Mouse (Mus musculus): Measurements from ENCODE around the gene Smtnl2.

Gene Smtnl2

DNA sequence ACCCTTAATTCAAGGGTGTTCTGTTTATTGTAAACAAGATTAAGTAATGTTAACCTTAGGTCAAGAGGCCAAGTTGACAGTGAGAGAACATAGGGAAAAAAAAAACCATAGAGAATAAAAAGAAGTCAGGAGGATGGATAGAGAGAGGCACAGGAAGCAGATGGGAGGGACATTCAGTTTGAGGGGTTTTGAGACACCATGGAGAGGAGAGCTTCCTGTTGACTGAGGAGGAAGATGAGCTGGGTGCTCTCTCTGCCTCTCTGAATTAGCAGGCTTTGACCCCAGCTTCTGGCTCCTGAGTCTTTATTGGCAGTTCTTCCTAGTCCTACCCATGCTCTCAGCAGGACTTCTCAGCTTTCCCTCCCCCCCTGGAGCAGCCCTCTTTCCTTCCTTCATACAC, 13.7 kb upstream of the Smtnl2 start:
- no peak for DNase-seq (ENCODE audit: low read depth)

DNA sequence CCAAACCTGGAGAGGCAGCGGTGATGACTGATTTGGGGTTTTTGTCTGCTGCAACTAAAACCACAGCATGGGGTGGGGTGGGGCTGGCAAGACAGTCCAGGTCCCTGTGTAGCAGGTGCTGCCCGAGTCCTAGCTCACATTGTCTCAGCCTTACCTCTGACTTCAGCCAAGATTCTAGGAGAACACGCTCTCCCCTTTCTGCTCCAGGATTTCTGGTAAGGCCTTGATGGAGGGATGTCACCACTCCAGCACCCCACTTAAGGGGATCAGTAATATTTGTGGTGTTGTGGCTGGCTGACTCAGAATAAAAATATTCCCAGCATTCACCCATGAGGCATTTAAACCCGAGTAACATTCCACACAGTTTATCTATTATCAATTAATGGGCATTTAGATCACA, 12.2 kb upstream of the Smtnl2 start:
- no peak for DNase-seq (ENCODE audit: low read depth)

DNA sequence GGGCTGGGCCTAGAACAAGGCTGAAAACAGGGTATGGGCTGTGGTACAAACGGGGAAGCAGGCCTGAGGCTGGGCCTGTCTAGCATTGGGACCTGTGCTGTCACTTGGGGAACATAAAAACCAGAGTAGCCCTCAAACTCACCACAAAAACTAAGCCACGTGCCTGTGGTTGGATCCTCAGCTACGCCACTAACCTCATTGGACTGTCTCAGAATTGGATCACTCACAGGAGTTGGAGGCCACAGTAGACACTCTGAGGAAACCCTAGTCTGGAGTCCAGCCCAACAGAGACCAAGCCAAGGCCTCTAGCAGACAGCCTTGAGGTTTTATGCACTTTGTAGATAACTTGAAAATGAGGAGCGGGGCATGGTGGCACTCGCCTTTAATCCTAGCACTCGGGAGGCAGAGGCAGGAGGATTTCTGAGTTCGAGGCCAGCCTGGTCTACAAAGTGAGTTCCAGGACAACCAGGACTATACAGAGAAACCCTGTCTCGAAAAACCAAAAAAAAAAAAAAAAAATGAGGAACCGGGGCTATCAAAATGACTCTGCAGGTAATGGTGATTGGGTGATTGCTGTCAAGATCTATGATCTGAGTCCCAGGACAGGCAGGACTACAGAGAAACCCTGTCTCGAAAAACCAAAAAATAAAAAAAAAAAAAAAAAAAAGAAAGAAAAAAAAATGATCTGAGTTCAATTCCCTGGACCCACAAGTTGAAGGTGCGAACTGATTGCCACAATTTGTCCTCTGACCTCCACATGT, 10.2 kb upstream of the Smtnl2 start:
- DNase-seq (ENCODE audit: low read depth) = no peak

DNA sequence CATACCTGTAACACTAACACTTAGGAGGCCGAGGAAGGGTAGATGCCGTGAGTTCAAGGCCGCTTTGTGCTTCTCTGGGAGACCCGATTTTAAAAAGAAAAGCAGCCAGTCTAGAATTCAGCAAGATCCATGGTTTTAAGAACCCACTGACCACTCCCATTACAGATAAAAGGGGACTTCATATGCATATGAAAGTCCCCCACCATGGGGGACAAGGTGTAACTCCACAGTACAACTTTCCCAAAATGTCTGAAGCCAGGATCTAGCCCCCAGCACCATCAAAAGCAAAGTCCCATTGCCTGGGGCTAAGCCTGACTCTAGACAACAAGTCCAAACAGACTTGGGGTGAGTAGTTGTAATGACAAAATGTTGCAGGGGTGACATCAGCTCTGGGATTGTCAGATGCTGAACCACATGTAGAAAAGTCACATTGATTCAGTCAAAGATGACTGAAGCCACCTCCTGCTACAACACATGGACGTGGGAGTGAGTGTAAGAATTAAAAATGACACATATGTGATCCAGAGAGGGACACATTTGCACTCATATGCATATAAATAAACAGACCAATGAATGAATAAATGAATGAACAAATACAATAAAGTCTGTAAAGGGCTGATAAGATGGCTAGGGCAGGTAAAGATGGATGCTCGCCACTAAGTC, 9.1 kb upstream of the Smtnl2 start:
- no peak for DNase-seq (ENCODE audit: low read depth)

DNA sequence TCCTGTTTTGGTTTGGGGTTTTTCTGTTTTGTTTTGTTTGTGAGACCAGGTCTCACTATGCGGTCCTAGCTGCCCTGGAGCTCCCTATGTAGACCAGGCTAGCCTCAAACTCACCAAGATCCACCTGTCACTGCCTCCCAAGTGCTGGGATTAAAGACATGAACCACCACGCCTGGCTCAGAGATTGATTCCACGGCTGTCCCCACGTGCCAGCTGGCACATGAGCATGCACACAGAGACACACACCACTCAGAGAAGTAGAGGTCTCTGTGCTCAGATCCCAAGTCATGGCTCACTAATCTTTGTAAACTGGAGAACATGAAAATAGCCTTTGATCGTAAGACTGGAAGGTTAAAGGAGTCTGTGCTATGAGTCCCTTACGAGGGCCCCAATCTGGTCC, 7.5 kb upstream of the Smtnl2 start:
- no peak for DNase-seq (ENCODE audit: low read depth)

- DNase-seq (ENCODE audit: low read depth) = no peak
These were observed 6.7 kb upstream of the Smtnl2 start for GRCm38 (mm10) chr11:72418227-72418626.

- no peak for DNase-seq (ENCODE audit: low read depth)
These were observed 5.9 kb upstream of the Smtnl2 start for GRCm38 (mm10) chr11:72417376-72417775.

DNA sequence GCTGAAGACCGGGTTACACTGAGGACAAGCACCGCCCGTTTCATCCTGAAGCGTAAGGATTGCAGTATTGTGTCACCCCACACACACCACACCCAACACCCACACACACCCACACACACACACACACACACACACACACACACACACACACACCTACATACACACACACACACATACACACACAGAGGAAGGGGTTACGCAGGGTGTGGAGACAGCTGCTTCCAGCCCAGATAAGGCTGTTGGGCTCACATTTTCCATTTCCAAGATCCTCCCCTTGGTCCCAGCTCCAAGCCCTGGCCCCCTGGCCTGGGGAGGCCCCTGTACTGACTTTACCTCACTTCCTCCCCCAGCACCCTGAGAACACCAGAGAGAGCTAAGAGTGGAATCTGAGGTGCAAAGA, 5.2 kb upstream of the Smtnl2 start:
- no peak for DNase-seq (ENCODE audit: low read depth)

DNA sequence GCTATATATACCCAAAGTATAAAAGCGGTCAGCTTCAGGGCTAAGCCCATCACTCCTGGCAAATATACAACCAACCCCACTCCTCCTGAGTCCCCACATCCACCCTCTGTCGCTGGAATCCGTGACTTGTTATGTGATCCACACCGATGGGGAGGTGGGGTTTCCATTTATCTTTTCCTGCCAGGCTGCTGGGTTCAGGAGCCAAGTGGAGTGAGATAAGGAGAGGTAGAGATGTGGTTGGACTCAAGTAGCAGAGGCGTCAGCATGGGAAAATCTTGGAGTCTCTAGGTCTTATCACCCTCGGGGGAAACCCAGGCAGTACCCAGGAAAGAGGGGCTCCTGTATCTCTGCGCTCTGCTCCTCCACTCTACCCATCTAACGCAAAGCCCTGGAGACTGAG, 3.6 kb upstream of the Smtnl2 start:
- DNase-seq (ENCODE audit: low read depth) = no peak

DNA sequence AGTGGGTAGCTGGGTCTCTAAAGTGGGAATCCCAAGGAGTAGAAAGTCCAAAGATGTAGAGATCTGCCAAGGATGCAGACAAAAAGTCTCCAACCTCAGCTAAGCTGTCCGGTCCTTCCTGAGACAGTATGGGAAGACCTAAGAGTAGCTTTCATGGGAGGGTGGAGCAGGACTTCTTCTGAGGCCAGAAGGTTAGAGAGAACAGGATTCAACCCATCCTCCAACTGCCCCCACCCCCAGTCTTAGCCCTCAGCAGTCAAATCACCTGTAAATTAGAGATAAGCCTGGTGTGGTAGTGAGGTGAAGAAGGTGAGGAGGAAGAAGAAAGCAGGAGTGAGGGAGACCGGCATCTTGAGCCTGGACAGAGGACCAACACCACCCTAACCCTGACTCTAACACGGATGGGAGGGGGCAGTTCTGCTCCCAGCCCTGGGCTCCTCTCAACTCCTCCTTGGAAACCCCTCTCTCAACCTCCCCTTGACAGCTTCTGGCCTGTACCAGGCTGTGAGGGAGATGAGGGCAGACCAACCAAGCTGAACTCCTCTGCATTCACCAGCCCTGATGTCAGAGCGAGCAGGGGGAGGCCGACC, 2.2 kb upstream of the Smtnl2 start:
- no peak for DNase-seq (ENCODE audit: low read depth)

DNA sequence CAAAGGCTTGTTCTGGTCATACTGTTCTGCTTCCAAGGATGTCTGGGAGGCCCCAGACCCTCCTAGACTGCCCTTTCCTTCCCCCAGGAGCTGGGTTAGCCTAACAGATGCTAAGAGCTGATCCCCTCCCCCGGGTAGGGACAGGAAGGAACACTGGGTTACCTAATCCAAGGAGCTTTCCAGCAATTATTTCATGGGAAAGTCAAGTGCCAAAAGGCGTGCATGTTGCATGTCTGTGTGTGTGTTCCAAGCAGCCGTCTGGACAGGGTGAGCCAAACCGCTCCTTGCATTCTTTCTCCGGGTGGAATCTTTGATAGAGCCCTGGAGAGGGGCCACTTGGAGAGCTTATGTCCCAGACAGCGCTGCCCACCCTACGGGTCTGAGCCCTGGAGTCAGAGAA, 1.5 kb upstream of the Smtnl2 start:
- DNase-seq (ENCODE audit: low read depth) = no peak

GRCm38 (mm10) chr11:72411945-72412344, 432 bp upstream of the Smtnl2 start:
- no peak for DNase-seq (ENCODE audit: low read depth)

- no peak for DNase-seq (ENCODE audit: low read depth)
These were observed 906 bp downstream of the Smtnl2 start for GRCm38 (mm10) chr11:72410521-72411092.

DNA sequence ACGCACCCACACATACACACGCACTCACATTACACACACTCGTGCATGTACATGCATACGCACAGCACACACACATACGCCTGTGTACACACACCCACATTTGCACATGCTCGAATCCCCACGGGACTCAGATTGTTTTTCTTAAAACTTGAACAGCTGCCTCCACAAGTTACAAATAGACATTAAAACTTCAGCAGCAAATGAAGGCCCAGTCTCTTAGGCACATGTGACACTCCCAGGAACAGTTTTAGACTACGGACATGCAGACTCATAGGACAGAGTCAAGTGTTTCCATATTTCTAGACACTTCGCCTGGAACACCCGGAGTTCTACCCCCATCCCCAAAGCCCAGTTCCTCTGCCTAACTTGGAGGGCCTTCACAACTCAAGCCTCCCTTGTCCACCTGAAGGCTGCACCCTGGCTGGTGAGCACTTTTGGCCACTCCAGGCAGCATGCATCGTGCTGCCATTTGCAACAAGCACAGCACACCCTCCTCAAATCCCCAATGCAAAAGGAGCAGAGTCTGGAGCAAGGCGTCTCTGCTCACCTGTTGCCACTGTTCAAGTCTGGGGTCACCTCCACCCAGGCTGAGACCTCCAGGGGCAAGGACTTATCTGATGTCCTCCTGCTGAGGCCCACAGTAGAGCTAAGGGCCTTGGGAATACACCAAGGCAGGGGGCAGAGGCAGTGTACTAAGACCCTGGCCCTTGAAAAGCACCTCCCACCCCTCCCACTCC, 1.7 kb downstream of the Smtnl2 start:
- DNase-seq (ENCODE audit: low read depth) = no peak

DNA sequence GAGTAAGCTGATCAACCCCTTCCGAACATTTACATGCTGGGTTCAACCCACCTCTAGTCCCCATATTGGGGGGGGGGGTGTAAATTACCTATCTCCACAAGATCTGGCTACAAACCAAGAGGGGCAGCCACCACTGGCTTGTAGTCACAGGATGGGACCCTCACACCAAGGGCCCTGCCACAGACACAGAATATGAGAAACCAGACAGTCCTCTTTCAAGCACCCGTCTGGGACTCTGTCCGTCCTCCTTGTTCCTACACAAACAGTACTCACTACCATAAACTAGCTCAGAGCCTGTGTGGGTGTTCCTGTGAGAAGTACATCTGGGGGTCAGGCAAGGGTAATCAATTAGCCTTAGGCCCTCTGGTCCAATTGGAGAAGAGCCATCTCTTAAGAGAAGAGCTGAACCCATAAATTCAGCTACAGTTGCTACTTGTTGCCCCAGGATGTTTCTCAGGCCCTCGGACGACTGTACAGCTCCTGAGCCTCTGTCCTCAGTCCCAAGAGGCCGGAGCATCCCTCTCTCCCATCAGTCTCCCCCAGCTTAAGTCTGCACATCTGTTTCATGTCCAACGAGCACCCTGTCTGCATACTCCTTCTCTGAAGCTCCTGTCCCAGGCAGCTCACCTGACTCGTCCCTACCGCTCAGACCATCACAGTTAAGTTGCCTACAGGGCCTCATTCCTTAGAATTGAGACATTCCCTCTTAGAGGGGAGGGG, 2.9 kb downstream of the Smtnl2 start:
- DNase-seq (ENCODE audit: low read depth) = no peak

DNA sequence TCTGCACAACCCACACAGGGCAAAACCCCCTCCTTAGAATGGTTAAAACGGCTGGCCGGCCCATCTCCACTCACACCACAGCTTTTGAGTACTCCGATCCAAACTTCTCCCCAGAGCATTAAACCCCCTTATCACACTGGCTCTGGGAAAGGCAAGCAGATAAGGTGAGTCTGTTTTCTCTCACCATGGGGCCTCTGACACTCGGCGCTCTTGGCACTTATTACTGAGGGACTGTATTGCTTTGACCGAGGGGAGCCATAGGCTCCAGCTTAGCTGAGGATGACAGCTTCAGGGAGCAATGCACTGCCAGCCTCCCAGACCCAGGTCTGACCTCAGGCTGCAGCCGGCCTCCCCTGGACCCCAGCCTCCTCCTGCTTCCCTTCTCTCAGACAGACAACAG, 3.9 kb downstream of the Smtnl2 start:
- no peak for DNase-seq (ENCODE audit: low read depth)

GRCm38 (mm10) chr11:72407081-72407480, 4.4 kb downstream of the Smtnl2 start:
- no peak for DNase-seq (ENCODE audit: low read depth)

DNA sequence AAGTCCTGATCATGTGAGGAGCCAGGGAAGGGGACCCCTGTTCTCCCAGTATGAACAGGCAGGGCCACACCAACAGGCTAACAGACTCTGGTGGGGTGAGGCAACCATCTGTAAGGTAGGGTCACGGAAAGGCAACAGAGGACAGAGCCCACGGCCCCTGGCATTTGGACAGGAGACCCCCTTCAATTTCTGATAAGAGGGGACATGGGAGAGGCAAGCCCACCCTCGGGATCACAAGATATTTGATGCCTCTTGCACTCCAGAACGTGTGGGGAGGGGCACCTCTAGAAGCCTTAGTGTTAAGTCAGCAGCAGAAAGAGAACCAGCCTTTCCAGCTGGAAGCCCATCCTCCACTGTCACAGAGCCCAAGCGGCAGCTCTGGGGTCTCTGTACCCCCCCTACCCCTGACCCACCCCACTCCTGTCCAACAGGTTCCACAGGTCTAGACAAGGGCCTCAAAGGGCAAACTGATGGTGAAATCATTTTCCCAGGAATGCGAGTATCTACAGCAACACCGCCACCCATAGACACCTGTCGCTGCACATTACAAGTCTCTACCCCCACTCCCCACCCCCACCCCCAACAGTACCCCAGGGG, 5.3 kb downstream of the Smtnl2 start:
- no peak for DNase-seq (ENCODE audit: low read depth)

- DNase-seq (ENCODE audit: low read depth) = no peak
These were observed 6.0 kb downstream of the Smtnl2 start for GRCm38 (mm10) chr11:72405532-72405931.

DNA sequence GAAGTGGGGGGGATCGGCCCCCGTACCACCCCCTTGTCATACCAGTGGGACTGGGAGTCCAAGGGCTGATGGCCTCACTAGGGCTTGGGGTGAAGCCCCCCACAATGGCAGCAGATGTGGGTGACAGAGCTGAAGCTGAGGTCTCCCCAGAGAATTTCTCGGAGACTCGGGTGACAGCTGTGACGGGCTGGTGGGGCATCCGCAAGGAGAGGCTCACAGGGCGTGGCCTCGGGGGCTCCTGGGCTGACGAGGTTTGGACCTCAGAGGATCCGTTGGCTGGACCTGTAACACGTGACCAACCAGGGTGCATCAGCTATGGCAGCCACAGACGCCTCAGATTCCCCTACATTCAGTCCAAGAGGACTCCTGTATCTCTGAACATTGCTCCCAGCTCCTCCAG, 8.5 kb downstream of the Smtnl2 start:
- no peak for DNase-seq (ENCODE audit: low read depth)

DNA sequence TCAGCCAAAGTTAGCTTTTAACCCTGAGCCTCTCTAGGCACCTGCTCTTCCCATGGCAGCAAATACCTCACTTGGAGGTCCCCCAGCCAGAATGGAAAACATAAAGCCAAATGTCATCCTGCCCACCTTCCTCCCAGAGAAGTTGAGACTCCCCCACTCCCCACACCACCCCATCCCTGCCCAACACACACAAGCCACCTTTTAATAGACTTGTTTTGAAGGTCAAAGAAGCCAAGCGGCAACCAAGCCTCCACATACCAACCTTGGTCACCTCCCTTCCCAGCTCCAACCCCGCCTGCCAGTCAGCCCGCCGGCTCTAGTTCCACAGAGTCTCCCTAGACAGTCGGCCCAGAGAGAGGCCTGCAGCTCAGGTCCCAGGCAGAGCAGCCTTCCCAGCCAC, 9.5 kb downstream of the Smtnl2 start:
- no peak for DNase-seq (ENCODE audit: low read depth)
